Mouse (Mus musculus) forebrain, postnatal 0 days (tissue): Measurements from ENCODE around the gene Maml3. TPM values are rescaled to one million over a fixed set of nuclear protein-coding genes. Genes with fewer than 3 reads are reported as not detected.

Source experiments
- ATAC-seq: fragments of 200-750 bp; cut with Nextera tagmentation; 2 replicates; pipeline ENCODE4 v1.8.0; 2017; ENCODE audit warnings: mild to moderate bottlenecking, moderate library complexity
- DNase-seq: peaks from one replicate; pipeline ENCODE4 v3.0.0-alpha.2; 2015
- H3K27ac ChIP-seq: fragments of 300-500 bp; sonication (generic); 2 replicates; pipeline ENCODE4 v1.5.1; 2014; ENCODE audit warnings: low read depth, mild to moderate bottlenecking, antibody characterized with exemption, low read length, moderate library complexity, mixed read lengths
- H3K27me3 ChIP-seq: fragments of 300-500 bp; sonication (generic); 2 replicates; pipeline ENCODE4 v1.6.1; 2014; ENCODE audit warnings: mild to moderate bottlenecking, low read length, mixed read lengths; ENCODE audit not compliant: insufficient read depth
- H3K36me3 ChIP-seq: fragments of 300-500 bp; sonication (generic); 2 replicates; pipeline ENCODE4 v1.6.1; 2014; ENCODE audit warnings: mild to moderate bottlenecking, moderate library complexity; ENCODE audit not compliant: insufficient read depth
- H3K4me1 ChIP-seq: fragments of 300-500 bp; sonication (generic); 2 replicates; pipeline ENCODE4 v1.6.1; 2014; ENCODE audit warnings: antibody characterized with exemption; ENCODE audit not compliant: insufficient read depth
- H3K4me2 ChIP-seq: fragments of 300-500 bp; sonication (generic); 2 replicates; pipeline ENCODE4 v1.6.1; 2014; ENCODE audit warnings: low read depth, mild to moderate bottlenecking, moderate library complexity
- H3K4me3 ChIP-seq: fragments of 300-500 bp; sonication (generic); 2 replicates; pipeline ENCODE4 v1.5.1; 2014; ENCODE audit warnings: low read depth, low read length, mixed read lengths
- H3K9ac ChIP-seq: fragments of 300-500 bp; sonication (generic); 2 replicates; pipeline ENCODE4 v1.6.1; 2014; ENCODE audit warnings: mild to moderate bottlenecking
- H3K9me3 ChIP-seq: fragments of 300-500 bp; sonication (generic); 2 replicates; pipeline ENCODE4 v1.6.1; 2016; ENCODE audit warnings: low read length
- CTCF ChIP-seq: sonication (generic); IDR thresholded peaks from 2 replicates; pipeline ENCODE4 v1.5.1; 2016; ENCODE audit warnings: antibody characterized with exemption, control low read depth, low read depth
- WGBS: fragments of 180-500 bp; shearing (Covaris S2); extraction: QIAGEN DNeasy Blood & Tissue Kit; methylation state at CpG from one replicate; pipeline ENCODE4 v1.1.7; 2014; 5-methylcytosine and 5-hydroxymethylcytosine counted together
- polyA plus RNA-seq: library from polyadenylated mRNA; unstranded; fragments of >200 nt; fragmentation: Nextera tagmentation; extraction: Ambion mirVana; gene quantifications from 2 replicates; pipeline ENCODE4 v1.2.1, GENCODE M21; 2015
- total RNA-seq: library from RNA; depleted of rRNA; stranded (reverse); fragments of >200 nt; gene quantifications from 2 replicates; pipeline ENCODE4 v1.2.3, GENCODE M21; 2014

Gene Maml3
- total and polyA plus RNA-seq, 2 experiments from 2014 or later, result 3.1 to 14.9 TPM

GRCm38 (mm10) chr3:51813186-51813585 is 291.7 kb downstream of the Maml3 start:
- 94% methylated on average over 5 of the region's 5 CpGs for WGBS
- no peak overlapping the region for H3K27ac ChIP-seq

GRCm38 (mm10) chr3:51810731-51811130 is 294.1 kb downstream of the Maml3 start:
- no peak overlapping the region for H3K4me2 ChIP-seq
- H3K9ac ChIP-seq, result no peak overlapping the region
- 62% methylated on average over 7 of the region's 7 CpGs for WGBS
- ATAC-seq, result no peak
- H3K36me3 ChIP-seq, result no peaks in the 10 kb centered on the region
- DNase-seq, result no peak
- TF ChIP-seq CTCF, result no peak
- no peak overlapping the region for H3K4me3 ChIP-seq
- no peak overlapping the region for H3K27ac ChIP-seq
- no peaks in the 10 kb centered on the region for H3K27me3 ChIP-seq
- peaks cover 13% of the 10 kb centered on the region; the same call in 1 of the 2 replicates for H3K4me1 ChIP-seq
- H3K9me3 ChIP-seq, result no peaks in the 10 kb centered on the region

More at GRCm38 (mm10) chr3:51813186-51813585, 291.7 kb downstream of the Maml3 start:
- H3K36me3 ChIP-seq, result no peaks in the 10 kb centered on the region
- no peak for ATAC-seq
- DNase-seq, result no peak
- H3K9ac ChIP-seq, result no peak overlapping the region
- TF ChIP-seq CTCF, result no peak
- no peaks in the 10 kb centered on the region for H3K27me3 ChIP-seq
- H3K4me1 ChIP-seq, result peaks cover 21% of the 10 kb centered on the region; the same call in 1 of the 2 replicates
- no peaks in the 10 kb centered on the region for H3K9me3 ChIP-seq
- H3K4me2 ChIP-seq, result no peak overlapping the region
- H3K4me3 ChIP-seq, result no peak overlapping the region

GRCm38 (mm10) chr3:51809822-51810221 is 295.1 kb downstream of the Maml3 start:
- H3K4me2 ChIP-seq, result no peak overlapping the region
- no peaks in the 10 kb centered on the region for H3K27me3 ChIP-seq
- 0 out of 2 replicates have a peak overlapping the region, but pooled peaks have one; percentile 29 for H3K27ac ChIP-seq
- H3K36me3 ChIP-seq, result no peaks in the 10 kb centered on the region
- 15% methylated on average over 7 of the region's 7 CpGs for WGBS
- no peak for TF ChIP-seq CTCF
- H3K4me1 ChIP-seq, result peaks cover 13% of the 10 kb centered on the region; the same call in 1 of the 2 replicates
- DNase-seq (peak; percentile 56), ATAC-seq (peak; percentile 40; the same call in 1 of the 2 replicates)
- H3K9ac ChIP-seq, result 0 out of 2 replicates have a peak overlapping the region, but pooled peaks have one; percentile 18
- H3K9me3 ChIP-seq, result no peaks in the 10 kb centered on the region
- H3K4me3 ChIP-seq, result no peak overlapping the region

GRCm38 (mm10) chr3:51807981-51808870 is 296.6 kb downstream of the Maml3 start:
- peaks cover 13% of the 10 kb centered on the region; the same call in 1 of the 2 replicates for H3K4me1 ChIP-seq
- no peaks in the 10 kb centered on the region for H3K36me3 ChIP-seq
- H3K9me3 ChIP-seq, result no peaks in the 10 kb centered on the region
- H3K4me2 ChIP-seq, result no peak overlapping the region
- no peak for TF ChIP-seq CTCF
- 45% methylated on average over 16 of the region's 16 CpGs for WGBS
- no peaks in the 10 kb centered on the region for H3K27me3 ChIP-seq
- peak; percentile 58 for DNase-seq
- peak overlapping the region; percentile 47 for H3K27ac ChIP-seq
- ATAC-seq, result peak; percentile 69
- H3K4me3 ChIP-seq, result no peak overlapping the region
- H3K9ac ChIP-seq, result no peak overlapping the region

- Histone ChIP-seq H3K27me3 (no peaks in the 10 kb centered on the region), H3K9me3 (no peaks in the 10 kb centered on the region), H3K9ac (no peak overlapping the region), H3K27ac (no peak overlapping the region), H3K4me1 (peaks cover 13% of the 10 kb centered on the region; the same call in 1 of the 2 replicates), H3K4me2 (no peak overlapping the region), H3K4me3 (no peak overlapping the region), H3K36me3 (no peaks in the 10 kb centered on the region)
- TF ChIP-seq CTCF, result no peak
- no peak for DNase-seq
- ATAC-seq, result peak; percentile 41; the same call in 1 of the 2 replicates
- WGBS, result 11% methylated on average over 12 of the region's 13 CpGs
These were observed 299.2 kb downstream of the Maml3 start for GRCm38 (mm10) chr3:51805488-51806318.

- no peak overlapping the region for H3K27ac ChIP-seq
- ATAC-seq, result no peak
- H3K4me3 ChIP-seq, result no peak overlapping the region
- H3K36me3 ChIP-seq, result no peaks in the 10 kb centered on the region
- H3K9me3 ChIP-seq, result no peaks in the 10 kb centered on the region
- H3K4me2 ChIP-seq, result no peak overlapping the region
- WGBS, result 61% methylated on average over 6 of the region's 6 CpGs
- TF ChIP-seq CTCF, result no peak
- H3K4me1 ChIP-seq, result 0 out of 2 replicates have a peak, but pooled peaks cover 4% of the 10 kb centered on the region
- H3K27me3 ChIP-seq, result no peaks in the 10 kb centered on the region
- no peak overlapping the region for H3K9ac ChIP-seq
- no peak for DNase-seq
These were observed 301.0 kb downstream of the Maml3 start for GRCm38 (mm10) chr3:51803903-51804302.
